Mouse (Mus musculus) monocyte, adult 5-6 weeks (primary cell): ENCODE measurements around the gene Nrde2. TPM values are rescaled to one million over a fixed set of nuclear protein-coding genes. Genes with fewer than 3 reads are reported as not detected.

Source experiments
- ATAC-seq: fragments of 153-309, 156-312 bp; replicated peaks from 2 replicates; pipeline ENCODE4 v1.8.0; 2017; ENCODE audit warnings: mild to moderate bottlenecking; ENCODE audit not compliant: low TSS enrichment, insufficient number of reproducible peaks, severe bottlenecking, poor library complexity, low FRiP score
- total RNA-seq: library from RNA; stranded (forward); fragments of 200-1000, 200-491, 200-594 nt; gene quantifications from 3 replicates; pipeline ENCODE4 v1.2.3, GENCODE M21; 2017

Gene Nrde2
- total RNA-seq, 1 experiment from 2014 or later, result 42.8 TPM

DNA sequence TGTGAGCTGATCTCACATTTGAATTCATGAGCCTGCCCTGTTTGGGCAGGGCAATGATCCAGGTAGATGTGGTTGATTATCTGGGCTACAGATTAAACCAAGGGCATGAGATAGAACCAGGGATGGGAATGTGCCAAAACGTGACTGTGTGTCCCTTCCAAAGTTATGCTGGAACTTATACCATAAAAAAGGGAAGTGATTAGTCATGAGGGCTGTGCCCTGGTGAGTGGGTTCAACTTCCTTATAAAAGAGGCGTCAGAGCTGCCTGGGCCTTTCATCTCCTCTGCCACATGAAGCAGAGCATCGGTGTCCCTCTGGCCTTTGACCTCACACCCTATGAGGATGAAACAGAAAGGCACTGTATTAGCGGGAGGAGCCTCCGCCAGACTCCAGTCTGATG lies 24.5 kb upstream of the Nrde2 start:
- ATAC-seq, result peak; percentile 81

DNA sequence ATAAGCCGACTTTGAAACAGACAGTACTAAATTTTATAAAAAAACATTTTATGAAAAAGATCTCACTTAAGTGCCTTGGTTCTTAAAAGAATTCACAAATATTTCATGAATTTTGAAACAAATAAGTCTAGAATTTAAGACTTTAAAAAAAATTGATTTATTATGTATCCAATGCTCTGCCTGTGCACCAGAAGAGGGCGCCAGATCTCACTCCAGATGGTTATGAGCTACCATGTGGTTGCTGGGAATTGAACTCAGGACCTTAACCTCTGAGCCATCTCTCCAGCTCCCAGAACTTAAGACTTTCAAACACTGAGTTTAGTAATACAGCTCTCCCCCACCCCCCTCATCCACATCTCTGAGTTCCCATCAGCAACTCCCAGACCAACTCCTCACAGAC lies 23.2 kb upstream of the Nrde2 start:
- ATAC-seq, result no peak

DNA sequence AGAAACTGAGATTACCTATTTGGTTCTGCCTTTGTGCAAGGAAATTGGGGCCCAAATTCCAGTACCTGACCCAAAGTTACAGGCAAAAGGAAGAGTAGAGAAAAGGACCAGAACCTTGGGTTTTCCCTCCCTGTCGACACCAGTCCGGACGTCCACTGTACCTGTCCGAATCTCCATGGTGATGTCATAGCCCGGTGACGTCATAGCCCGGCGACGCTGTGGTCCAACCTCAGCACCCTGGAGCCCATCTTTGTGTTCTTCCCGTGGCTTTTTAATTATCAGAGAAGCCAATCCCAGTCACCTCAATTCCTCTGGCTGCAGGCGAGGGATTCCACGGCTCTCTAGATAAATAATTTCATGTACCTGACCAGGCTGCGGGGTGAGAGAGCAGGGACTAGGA lies 21.3 kb upstream of the Nrde2 start:
- ATAC-seq, result no peak

DNA sequence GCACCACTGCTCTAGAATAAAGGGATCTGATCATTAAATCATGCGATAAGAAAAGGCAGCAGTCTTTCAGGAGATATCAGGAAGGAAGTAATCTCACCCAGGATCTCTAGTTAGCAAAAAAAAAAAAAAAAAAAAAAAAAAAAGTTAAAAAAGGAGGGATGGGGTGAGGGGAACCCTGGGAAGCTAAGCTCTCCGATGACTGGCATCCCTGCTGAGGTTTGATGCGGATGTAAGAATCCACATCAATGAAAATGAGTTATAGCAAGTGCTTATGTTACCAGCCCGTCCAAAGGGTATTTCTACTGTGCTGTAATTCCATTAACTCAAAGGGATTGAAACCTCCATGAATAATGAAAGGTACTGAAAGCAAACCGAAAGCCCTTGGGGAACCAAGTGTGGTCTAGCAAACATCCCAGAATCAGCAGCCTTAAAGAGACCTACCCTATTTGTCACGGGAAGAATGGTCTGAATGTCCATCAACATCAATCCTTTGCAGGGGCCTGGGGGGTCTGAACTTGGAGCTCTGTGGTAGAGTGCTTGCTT lies 19.5 kb upstream of the Nrde2 start:
- ATAC-seq, result no peak

DNA sequence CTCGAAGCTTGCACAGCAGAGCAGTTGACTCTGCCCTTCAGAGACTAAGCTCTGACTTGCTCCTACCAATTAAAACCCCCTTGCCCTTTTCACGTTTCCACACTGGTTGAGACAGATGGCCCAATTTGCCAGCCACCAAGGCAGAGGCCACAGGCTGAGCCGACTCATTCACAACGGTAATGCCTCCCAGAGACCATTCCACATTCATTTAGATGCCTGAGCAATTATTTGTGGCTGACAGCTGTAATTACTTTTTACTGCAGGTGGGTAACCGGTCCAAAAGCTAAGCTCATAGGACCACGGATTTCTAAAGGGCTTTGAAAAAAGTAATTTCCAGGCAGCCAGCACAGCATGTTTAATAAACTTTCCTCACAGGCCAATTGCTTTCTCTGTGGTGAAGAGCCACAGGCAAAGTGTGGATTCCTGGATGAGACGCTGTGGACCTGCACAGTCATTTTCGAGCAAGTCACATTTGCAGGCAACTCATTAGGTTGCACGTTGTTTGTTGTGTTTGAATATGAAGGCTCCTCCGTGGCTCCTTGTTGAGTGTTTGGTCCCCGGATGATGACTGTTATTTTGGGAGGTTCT lies 17.1 kb upstream of the Nrde2 start:
- no peak for ATAC-seq

DNA sequence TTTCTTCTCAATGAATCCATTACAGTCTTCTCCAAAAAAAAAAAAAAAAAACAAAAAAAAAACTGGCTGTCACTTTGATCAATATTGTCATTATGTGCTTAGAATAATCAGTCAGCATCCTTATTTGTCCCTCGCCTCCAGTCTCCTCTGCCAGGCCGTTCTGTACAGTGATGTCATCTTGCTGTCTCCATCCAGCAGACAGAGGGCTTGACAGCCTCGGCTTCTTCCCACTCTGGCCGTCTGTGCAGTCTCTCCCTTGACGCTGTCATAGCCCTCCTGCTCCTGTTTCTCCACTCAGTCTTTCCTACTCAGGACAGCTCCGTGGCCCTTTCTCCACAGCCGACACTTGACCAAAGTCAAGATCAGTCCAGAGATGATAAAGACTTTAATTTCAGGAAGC lies 13.0 kb upstream of the Nrde2 start:
- no peak for ATAC-seq

DNA sequence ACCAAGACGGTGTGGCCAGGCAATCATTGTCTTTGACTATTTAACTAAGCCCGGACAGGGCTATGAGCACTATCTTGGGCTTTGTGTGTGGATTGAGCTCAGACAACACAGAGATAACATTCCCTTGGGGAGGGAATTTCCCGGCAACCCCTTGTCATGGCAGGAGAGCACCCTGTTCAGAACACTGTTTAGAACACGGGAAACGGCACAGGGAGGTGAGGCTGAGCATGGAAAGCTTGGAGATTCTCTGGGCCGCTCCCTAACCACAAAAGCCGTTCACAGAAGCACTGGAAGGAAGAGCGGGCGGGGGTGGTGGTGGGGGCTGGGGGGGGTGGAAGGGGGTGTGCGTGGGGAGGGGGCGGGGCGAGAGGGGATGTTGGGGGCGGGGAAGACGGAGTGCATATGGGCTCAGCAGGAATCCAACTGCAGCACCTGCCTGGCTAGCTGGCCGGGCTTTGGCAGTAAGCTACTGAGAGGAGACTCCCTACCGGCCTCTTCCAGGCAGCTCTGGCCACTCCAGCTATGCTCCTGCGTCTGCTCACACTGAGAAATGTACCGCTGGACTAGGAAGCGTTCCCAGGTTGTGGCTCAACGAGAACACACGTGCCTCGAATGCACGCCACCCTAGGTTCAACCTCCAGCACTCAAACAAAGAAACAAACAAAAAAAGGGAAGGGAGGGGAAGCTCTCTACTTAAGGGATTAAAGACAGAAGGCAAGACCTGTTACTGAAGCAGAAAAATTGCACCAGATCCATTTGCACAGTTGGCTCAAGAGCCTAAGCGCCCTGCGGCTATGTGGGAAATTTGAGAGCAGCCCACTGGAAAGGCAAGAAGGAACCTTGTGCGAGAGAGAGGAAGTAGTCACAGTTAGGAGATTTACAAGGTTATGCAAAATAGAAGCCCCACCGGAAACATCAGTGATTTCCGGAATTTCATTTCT lies 8.7 kb upstream of the Nrde2 start:
- ATAC-seq, result peak; percentile 69

DNA sequence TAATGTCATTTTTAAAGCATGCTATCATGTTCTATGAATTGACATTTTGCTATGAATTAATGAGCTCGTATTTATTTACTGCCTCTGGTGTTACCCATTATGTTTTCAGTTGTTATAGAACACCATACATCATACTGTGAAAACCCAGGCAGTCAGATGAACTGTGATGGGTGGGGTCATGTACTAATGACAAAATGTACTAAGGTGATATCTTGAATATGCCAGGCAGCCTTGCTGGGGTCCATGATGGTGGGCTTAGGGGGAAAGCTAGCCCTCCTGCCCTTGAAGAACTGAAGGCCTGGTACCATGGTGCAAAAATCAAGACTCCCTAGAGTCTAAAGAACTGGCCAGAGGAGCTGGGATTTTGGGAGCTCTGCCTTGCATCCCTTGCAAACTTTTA lies 8.0 kb upstream of the Nrde2 start:
- ATAC-seq, result no peak

DNA sequence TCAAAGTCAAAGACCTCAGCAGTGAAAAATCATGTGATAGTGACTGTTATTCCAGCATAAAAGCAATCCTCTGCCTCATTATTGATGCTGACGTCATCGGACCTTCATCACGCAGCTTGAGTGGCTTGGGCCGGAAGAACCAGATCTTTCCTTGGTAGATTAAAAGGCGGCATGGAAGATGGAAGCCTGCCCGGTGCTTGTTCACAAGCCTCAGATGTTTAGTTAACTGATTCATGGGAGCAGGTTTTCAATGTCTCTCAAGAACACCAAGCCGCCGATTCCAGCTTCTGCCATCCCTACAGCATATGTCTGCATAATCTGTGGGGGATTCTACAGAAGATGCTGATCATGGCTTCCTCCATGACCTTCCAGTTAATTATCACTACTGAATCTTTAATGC lies 7.5 kb upstream of the Nrde2 start:
- no peak for ATAC-seq

DNA sequence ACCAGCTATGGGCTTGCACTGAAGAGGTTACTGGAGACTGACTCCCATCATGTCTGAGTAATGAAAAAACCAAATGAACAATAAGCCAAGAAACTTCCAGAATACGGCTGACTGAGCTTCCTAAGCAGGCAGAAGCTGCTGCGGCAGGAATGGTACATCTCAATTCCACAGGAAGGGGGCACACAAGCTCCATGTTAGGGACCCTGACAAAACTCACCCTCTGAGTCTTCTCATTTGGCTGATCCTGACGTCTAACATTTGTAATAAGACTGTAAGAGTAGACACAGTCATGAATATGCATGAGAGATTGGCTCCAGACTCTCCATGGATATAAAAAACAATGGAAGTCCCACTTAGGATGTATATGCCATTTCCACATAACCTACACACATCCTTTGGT lies 6.7 kb upstream of the Nrde2 start:
- ATAC-seq, result no peak

DNA sequence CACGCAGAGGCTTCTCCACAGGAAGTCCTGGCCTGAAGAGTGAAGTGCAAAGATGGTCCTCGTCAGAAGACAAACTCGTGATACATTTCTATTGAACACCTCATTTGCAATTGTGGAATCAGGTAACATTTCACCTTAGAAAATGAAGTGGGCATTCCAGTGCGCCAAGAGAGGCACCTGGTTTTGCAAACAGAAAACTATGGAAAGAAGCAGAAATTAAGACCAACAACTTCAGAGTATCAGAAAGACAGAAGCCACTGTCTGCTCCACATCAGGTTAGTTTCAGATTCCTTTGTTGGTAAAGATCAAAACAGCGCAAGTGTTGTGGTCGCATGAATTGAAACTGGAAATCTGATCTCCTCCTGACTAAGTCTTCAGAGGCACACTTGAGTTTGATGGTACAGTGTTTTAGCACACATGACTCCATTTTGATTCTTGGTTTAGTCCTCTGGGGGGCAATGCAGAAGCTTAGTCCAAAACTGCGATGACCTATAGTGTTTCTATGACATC lies 5.6 kb upstream of the Nrde2 start:
- no peak for ATAC-seq

DNA sequence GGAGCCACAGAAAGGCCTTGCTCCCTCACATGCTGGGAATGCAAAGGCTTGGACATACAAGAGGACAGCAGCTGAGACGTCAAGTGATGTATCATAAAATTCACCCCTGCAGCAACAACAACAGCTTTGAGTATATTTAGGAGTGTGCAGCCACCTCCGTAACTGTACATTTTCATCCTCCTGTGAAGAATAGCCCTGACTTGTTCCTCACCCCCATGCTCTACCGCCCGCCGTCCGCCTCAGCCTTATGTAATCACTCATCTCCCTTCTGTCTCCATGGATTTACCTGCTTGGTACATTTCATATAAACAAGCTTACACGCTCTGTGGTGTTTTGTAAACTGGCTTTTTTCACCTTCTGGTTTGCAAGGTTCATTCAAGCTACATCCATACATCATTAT lies 7.0 kb downstream of the Nrde2 start:
- ATAC-seq, result no peak

DNA sequence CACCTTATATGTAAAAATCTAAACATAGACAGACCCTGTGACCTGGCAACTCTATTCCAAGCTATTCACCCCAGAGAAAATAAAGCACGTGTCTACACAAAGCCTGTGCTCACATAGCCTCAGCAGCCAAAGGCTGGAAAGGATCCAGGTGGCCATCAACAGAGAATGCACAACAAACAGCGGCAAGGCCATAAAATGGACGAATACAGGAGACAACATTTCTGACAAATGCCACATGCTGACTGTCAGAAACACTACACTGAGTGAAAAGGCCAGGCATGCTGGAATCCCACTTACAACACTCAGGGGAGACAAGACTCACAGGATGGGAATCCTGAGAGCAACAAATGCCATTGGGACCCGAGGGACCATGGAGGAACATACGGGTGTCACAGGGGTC lies 15.2 kb downstream of the Nrde2 start:
- ATAC-seq, result no peak

DNA sequence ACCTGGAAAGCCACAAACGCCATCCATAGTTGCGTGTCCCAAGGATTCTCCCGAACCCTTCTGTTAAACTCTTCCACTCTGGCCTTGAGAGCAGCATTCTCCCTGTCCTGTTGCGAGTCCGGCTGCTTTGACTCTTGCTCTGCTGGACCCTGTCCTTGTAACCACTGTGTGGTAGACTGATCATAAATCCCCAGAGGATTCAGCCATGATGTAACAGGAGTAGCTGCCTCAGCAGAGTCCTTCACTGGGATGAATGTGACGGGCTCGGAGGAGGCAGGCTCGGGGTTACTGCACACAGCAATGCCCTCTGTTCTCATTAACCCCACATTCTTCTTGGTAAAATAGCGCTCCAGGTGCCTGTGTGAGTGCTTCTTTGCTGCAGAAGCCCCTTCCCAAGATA lies 15.7 kb downstream of the Nrde2 start:
- ATAC-seq, result no peak

DNA sequence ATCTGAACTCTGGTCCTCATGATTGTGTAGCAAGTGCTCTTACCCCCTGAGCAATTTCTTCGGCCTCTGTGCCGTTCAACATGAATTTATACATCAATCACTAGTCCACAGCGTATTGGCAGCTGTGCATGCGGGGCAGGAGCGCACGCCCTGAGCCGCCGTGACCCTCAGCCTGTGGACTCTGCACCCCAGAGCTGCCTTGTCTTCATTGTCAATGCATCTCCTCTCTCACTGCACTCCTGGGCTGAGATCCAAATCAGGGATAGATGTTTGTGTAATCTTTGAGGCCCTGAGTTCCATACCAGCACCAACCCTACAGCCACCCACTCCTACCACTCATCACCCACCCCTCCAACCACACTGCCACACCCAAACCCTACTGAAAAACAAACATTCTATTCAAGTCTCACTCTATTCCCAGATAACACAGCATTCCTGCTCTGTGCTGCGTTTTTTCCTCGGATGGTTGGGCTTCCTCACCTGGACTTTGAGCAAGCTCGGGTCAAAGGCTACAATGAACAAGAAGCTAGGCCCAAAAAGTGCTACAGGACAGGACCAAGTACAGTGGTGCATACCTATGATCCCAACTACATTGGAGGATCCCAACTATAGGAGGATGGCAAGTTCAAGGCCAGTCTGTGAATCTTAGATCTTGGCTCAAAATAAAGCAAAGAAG lies 16.5 kb downstream of the Nrde2 start:
- no peak for ATAC-seq

DNA sequence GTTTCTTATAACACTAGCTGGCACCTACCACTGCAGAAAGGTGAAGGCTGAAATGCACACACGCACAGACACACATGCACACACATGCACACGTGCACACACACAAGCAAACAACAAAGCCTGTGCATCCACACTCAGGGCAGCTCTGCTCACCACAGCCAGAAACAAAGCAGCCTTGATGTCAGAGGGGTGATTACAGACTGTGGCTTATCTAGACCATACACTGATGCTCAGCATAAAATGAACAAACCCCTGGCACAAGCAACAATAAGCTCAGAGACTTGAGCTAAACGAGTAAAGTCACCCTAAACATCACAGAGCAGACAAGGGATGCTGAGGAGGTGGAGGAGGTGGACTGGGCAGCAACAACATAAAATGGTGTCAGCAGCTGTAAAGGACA lies 24.3 kb downstream of the Nrde2 start:
- ATAC-seq, result no peak

DNA sequence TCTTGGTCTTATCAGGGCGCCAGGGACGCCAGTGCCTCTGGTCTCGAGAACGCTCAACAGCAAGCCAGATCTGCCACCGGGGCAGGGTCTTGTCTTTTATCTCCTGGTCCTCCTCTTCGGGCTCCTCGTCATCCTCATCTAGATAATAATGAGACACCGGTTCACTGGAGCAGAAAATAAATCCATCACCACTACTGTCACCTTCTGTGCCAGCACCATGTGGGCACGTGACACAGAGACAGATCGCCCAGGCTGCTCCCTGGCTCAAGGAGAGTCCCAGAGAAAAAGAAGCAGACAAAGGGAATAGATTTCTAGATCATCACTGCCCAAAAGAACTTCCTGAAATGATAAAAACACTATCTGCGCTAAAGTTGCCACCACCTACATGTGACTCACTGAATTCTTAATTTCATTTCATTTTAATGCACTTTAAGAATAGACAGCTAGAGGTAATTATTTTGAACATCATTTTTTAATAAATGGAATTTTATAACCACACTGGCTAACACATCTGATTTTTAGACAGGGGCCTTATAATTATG lies 25.0 kb downstream of the Nrde2 start:
- ATAC-seq, result no peak

DNA sequence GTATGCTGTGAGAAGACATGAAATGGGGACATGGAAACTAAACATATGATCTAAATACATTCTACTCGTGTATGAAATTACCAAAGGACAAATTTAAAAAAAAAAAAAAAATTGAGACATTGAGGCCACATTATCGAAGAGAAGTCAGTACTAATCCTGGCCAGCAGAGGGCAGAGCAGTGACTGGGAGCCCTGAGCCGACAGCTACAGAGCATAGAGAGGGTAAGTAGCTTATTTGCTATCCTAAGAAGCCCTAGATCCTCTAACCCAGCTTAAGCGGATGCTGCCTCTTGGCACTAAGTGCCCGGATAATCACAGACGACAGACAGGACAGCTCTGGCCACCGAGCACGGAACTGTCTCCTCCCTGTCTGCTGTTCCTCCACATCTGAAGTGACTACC lies 27.8 kb downstream of the Nrde2 start:
- ATAC-seq, result peak; percentile 69

DNA sequence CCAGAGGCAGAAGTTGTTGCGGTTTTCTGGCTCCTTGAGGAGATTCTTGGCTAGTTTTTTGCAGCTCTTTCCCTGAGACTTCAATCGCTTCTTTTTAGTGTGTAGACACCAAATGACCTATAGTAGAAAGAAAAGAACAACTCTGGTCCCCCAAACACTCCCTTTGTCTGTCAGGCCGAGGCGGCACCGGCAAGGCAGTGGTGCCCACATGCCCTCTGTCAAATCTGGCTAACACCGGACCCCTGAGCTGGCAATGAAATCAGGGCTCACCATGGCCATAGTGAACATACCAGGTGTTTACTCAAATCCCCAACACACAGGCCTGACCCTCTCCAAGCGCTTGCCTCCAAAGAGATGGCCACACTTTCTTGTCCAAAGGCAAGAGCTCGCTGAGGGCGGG lies 28.3 kb downstream of the Nrde2 start:
- ATAC-seq, result no peak
